Mouse (Mus musculus) midbrain, embryonic 11.5 days (tissue): Measurements from ENCODE around the gene 1700129C05Rik. TPM values are rescaled to one million over a fixed set of nuclear protein-coding genes. Genes with fewer than 3 reads are reported as not detected.

Experiments used
- ATAC-seq: fragments of 200-750 bp; cut with Nextera tagmentation; 2 replicates; pipeline ENCODE4 v1.8.0; 2017; ENCODE audit warnings: moderate TSS enrichment, moderate library complexity; ENCODE audit not compliant: low FRiP score
- DNase-seq: peaks from one replicate; pipeline ENCODE4 v3.0.0; 2015; ENCODE audit warnings: low spot score; ENCODE audit errors: missing footprints
- H3K27ac ChIP-seq: fragments of 300-500 bp; sonication (generic); 2 replicates; pipeline ENCODE4 v1.5.1; 2014; ENCODE audit warnings: low read depth, low read length
- H3K27me3 ChIP-seq: fragments of 300-500 bp; sonication (generic); 2 replicates; pipeline ENCODE4 v1.6.1; 2014; ENCODE audit warnings: mild to moderate bottlenecking, low read length, moderate library complexity, mixed read lengths; ENCODE audit not compliant: control insufficient read depth, insufficient read depth
- H3K36me3 ChIP-seq: fragments of 300-500 bp; sonication (generic); 2 replicates; pipeline ENCODE4 v1.6.1; 2014; ENCODE audit warnings: mild to moderate bottlenecking, low read length, moderate library complexity, mixed read lengths; ENCODE audit not compliant: control insufficient read depth, insufficient read depth
- H3K4me1 ChIP-seq: fragments of 300-500 bp; sonication (generic); 2 replicates; pipeline ENCODE4 v1.6.1; 2014; ENCODE audit warnings: low read length; ENCODE audit not compliant: control insufficient read depth, insufficient read depth
- H3K4me2 ChIP-seq: fragments of 300-500 bp; sonication (generic); 2 replicates; pipeline ENCODE4 v1.6.1; 2014; ENCODE audit warnings: mild to moderate bottlenecking, moderate library complexity
- H3K4me3 ChIP-seq: fragments of 300-500 bp; sonication (generic); 2 replicates; pipeline ENCODE4 v1.5.1; 2014; ENCODE audit warnings: low read depth, low read length
- H3K9ac ChIP-seq: fragments of 300-500 bp; sonication (generic); 2 replicates; pipeline ENCODE4 v1.6.1; 2014; ENCODE audit warnings: low read length
- H3K9me3 ChIP-seq: fragments of 300-500 bp; sonication (generic); 2 replicates; pipeline ENCODE4 v1.6.1; 2016; ENCODE audit warnings: low read length; ENCODE audit not compliant: control insufficient read depth
- WGBS: fragments of 180-500 bp; shearing (Covaris S2); extraction: QIAGEN DNeasy Blood & Tissue Kit; methylation state at CpG from one replicate; pipeline ENCODE4 v1.1.7; 2014; 5-methylcytosine and 5-hydroxymethylcytosine counted together
- polyA plus RNA-seq: library from polyadenylated mRNA; unstranded; fragments of >200 nt; fragmentation: Nextera tagmentation; extraction: Ambion mirVana; gene quantifications from 2 replicates; pipeline ENCODE4 v1.2.1, GENCODE M21; 2014

1700129C05Rik gene
- polyA plus RNA-seq, 1 experiment from 2014 or later, result not detected

DNA sequence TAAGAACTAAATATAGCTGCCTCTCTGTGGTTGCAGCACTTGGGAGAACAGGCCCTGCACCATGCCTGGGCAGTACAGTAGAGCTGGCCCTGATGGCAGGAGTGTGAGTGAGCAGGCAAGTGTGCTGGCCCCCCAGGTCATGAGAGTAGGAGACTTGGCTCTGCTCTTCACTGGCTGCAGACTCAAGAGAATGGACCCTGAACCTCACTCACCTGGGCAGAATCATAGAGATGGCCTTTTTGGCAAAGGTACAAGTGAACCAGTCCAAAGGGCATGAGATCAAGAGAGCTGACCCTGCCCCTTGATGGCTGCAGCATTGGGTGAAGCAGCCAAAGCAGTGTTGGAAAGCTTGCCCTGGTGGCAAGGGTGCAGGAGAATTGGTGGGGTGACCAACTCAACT is 49.1 kb downstream of the 1700129C05Rik start:
- Histone ChIP-seq H3K27me3 (no peaks in the 10 kb centered on the region), H3K27ac (no peak overlapping the region), H3K9ac (no peak overlapping the region), H3K9me3 (no peaks in the 10 kb centered on the region), H3K4me1 (no peaks in the 10 kb centered on the region), H3K4me2 (no peak overlapping the region), H3K4me3 (no peak overlapping the region), H3K36me3 (no peaks in the 10 kb centered on the region)
- ATAC-seq, result no peak
- no peak for DNase-seq

GRCm38 (mm10) chr14:59084396-59084795 is 58.3 kb downstream of the 1700129C05Rik start:
- Histone ChIP-seq H3K4me1 (no peaks in the 10 kb centered on the region), H3K9me3 (no peaks in the 10 kb centered on the region), H3K4me2 (no peak overlapping the region), H3K27ac (no peak overlapping the region), H3K27me3 (no peaks in the 10 kb centered on the region), H3K36me3 (no peaks in the 10 kb centered on the region), H3K9ac (no peak overlapping the region), H3K4me3 (no peak overlapping the region)
- no peak for ATAC-seq
- WGBS, result 52% methylated on average over 6 of the region's 6 CpGs
- no peak for DNase-seq

Other genes with a start within 250 kb of the 1700129C05Rik start
- gene Gm5142, start 35.9 kb upstream of the 1700129C05Rik start, polyA plus RNA-seq, result not detected in 2 replicates
- gene Rcbtb1, start 58.3 kb upstream of the 1700129C05Rik start, polyA plus RNA-seq, result 104 and 116 TPM in 2 replicates
- not detected in 2 replicates for gene Gm6904, start 117.3 kb upstream of the 1700129C05Rik start, polyA plus RNA-seq
- not detected in 2 replicates for gene Phf11a, start 154.6 kb upstream of the 1700129C05Rik start, polyA plus RNA-seq
- gene Phf11b, start 198.5 kb upstream of the 1700129C05Rik start, polyA plus RNA-seq, result 0.22 and 0.48 TPM in 2 replicates
- 0.14 and 0.18 TPM in 2 replicates for gene Phf11d, start 222.6 kb upstream of the 1700129C05Rik start, polyA plus RNA-seq